Mouse (Mus musculus): ENCODE data around the gene Ank.

DNA sequence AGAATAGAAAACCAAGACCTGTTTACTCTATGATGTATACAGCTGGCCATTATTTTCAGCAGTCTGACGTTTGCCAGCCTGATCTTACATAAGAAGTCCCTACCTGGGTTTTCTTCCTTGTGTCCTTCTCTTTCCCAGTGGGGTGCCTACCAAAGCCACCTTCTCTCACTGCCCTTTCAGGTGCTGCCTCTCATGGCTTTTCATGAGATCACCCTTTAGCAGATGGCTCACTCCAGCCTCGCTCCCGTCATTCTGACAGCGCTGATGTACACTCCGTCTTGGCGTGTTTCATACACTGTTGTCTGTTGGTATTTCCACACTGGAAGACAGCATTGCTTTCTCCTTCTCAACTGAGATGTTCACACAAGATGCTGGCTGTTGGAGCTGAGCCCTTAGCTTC is 117.1 kb downstream of the Ank start:
- TF ChIP-seq CTCF (IDR thresholded peaks at IDR 0.05): no peak
- TF ChIP-seq EP300 (IDR thresholded peaks at IDR 0.05): no peak
